Mouse (Mus musculus): Measurements from ENCODE around the gene Wt1.

DNA sequence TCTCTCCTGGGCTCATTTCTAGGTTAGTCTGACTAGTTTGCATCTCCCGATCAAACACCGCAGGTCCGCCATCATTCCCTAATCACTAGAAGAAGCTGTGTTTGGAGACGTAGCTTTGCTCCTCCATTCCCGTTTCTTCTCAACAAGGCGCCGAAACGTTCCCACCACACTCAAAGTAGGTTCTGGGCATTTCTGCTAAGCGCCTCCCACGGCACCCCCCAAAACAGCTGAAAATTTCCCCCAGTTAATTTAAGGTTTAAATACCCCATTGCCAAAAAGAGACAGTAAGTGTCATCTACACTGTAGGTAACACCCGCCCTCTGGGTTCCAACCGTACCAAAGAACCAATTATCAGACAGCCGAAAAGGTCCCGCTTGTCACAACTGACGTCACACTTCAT, 688 bp upstream of the Wt1 start:
- no peak for TF ChIP-seq CTCF (IDR thresholded peaks at IDR 0.05; ENCODE audit: control insufficient read depth, insufficient read depth, low read length)
- TF ChIP-seq POLR2A (IDR thresholded peaks at IDR 0.05; ENCODE audit: borderline replicate concordance, control insufficient read depth, low read depth, low read length) = no peak
